Mouse (Mus musculus): Measurements from ENCODE around the gene Bloc1s2.

The Bloc1s2 gene

DNA sequence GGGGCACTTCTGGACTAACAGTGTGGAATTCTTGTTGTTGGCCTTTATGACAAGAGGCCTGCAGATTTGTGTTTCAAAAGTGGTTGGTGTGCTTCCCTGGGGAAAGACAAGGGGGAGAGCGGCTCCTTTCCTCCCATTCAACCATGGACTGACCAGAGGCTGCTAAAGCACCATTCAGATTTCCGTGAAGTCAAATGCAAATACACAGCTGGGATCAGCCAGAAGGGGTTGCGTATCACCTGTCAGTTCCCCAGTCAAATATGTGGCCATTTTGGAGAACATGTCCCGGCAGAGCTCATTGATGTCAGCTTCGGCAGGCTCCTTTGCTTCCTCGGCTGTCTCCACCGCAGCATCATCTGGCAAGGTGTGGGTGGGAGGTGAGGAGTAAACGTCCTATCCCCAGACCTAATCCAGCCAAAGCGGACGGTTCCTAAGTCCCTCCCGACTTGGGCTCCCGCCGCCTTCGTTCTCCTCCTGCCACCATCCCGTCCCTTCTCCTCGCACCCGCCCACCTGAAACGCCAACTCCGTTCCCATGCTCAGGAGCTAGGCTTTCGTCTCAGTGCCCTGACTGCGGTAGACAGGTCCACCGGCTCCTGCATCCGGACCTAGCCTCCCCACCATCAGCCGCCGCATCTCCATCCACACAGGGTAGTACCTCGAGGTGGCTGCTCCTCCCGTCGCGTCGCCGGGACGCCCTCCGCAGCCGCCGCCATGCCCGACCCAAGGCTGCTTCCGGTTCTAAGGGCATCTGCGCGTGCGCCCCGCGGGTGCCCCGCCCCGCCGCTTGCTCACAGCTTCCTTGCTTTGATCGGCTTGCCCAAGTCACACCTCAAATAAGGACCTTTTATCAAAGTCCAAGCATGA is at the start of gene Bloc1s2:
Bloc1s2 (minus strand) TSS at position 745 of the 866 bp plus-strand sequence.
- no peaks in the 10 kb centered on the region for H3K27me3 ChIP-seq (ENCODE audit: control insufficient read depth, insufficient read depth, low read length, poor library complexity, severe bottlenecking)
- peak; percentile 93 for DNase-seq (ENCODE audit: low read depth, low spot score)
- peaks cover 8% of the 10 kb centered on the region; the same call in 1 of the 2 replicates for H3K36me3 ChIP-seq (ENCODE audit: control insufficient read depth, insufficient read depth, low read length, poor library complexity, severe bottlenecking)

DNA sequence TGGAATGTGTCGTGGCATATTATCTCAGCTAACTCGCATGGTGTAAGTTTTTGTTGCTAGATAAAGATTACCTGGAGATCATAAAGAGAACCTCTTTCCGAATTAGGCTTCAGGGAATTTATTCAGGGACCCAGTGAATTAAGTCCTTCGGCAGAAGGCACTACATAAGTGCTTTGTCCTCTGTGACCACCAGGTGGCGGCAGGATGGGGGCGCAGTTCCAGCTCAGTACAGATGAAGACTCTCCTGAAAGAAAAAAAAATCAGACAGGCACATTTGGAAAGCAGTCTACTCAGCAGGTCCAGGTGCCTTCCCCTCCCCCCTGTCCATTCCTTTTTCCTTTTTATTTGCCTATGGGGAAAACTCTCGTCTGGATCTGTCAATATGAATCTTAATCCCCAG is 48.9 kb upstream of the Bloc1s2 start:
- no peaks in the 10 kb centered on the region for H3K36me3 ChIP-seq (ENCODE audit: control insufficient read depth, insufficient read depth, low read length, poor library complexity, severe bottlenecking)
- peak; percentile 76 for DNase-seq (ENCODE audit: low read depth, low spot score)
- no peaks in the 10 kb centered on the region for H3K27me3 ChIP-seq (ENCODE audit: control insufficient read depth, insufficient read depth, low read length, poor library complexity, severe bottlenecking)

DNA sequence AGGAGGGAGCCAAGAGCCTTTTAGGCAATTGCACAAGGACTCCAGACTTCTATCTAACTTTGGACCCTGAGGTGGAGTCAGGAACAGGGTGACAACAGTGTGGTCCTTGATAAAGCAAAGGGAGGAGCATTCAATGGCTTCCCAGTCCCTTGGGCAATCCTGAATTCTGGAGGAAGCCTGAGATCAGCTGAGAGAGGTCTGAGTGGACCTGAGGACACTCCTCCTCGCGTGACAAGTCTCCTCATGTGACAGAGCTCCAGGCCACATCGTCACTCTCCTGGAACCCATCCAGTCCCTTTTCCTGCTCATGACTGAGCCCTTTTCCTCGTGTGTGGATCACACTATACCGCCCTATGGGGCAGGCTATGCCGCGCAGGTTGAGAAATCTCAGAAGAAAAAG is 47.7 kb upstream of the Bloc1s2 start:
- Histone ChIP-seq H3K36me3 (ENCODE audit: control insufficient read depth, insufficient read depth, low read length, poor library complexity, severe bottlenecking) (no peaks in the 10 kb centered on the region), H3K27me3 (ENCODE audit: control insufficient read depth, insufficient read depth, low read length, poor library complexity, severe bottlenecking) (no peaks in the 10 kb centered on the region)
- DNase-seq (ENCODE audit: low read depth, low spot score) = no peak

DNA sequence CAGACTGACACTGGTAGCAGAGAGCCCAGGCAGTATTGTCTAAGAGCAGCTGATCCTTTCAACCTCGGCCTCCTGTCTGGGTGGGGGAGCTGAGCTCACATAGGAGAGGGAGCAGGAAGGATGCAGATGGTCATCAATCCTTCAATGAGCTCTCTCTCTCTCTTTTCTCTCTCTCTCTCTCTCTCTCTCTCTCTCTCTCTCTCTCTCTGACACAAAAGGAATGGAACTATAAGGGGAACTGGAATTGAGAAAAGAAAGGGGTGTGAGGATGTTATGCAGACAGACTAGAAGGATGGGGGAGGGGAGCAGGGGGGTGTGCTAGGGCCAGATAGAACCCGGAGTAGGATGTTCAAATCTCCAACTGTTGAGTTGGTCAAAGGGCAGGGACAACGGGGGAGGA is 46.1 kb upstream of the Bloc1s2 start, which contains the start of gene Pkd2l1:
Pkd2l1 (minus strand) TSS at position 101 of the 400 bp plus-strand sequence.
- DNase-seq (ENCODE audit: low read depth, low spot score) = no peak
- Histone ChIP-seq H3K36me3 (ENCODE audit: control insufficient read depth, insufficient read depth, low read length, poor library complexity, severe bottlenecking) (no peaks in the 10 kb centered on the region), H3K27me3 (ENCODE audit: control insufficient read depth, insufficient read depth, low read length, poor library complexity, severe bottlenecking) (no peaks in the 10 kb centered on the region)

DNA sequence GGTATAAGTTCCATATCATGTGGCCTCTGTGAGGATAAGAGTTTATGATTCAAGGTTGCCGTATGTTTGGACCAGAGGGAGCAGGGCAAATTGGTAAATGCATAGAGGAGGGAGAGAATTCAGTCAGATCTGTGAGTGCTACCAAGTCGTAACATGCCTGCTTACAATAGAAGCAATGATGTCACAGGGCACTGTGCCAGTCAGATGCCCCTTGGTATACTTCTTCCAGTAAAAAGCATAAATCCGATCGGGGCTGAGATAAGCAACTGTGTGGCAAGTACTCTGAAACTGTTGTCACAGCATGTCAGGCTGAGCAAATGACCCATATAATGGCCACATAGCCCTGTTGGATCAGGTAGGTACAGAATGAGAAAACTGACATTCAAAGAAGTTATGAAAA is 42.8 kb upstream of the Bloc1s2 start:
- no peaks in the 10 kb centered on the region for H3K27me3 ChIP-seq (ENCODE audit: control insufficient read depth, insufficient read depth, low read length, poor library complexity, severe bottlenecking)
- DNase-seq (ENCODE audit: low read depth, low spot score) = no peak
- no peaks in the 10 kb centered on the region for H3K36me3 ChIP-seq (ENCODE audit: control insufficient read depth, insufficient read depth, low read length, poor library complexity, severe bottlenecking)

DNA sequence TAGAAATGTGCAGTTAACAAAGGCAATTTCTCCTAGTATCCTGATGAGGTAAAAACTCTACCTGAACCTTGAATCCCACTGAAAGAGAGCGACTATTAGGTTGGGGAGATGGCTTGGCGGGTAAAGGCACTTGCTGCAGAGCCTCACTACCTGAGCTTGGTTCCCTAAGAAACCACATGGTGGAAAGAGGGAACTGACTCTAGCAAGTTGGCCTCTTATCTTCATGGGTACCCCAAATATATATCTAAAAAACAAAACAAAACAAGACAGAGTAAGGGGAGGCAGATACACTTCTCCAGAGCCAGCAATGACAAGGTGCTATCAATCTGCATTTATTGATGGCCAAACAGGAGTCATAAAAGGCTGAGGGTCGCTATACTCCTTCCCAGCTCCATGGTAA is 37.7 kb upstream of the Bloc1s2 start:
- no peaks in the 10 kb centered on the region for H3K27me3 ChIP-seq (ENCODE audit: control insufficient read depth, insufficient read depth, low read length, poor library complexity, severe bottlenecking)
- no peak for DNase-seq (ENCODE audit: low read depth, low spot score)
- no peaks in the 10 kb centered on the region for H3K36me3 ChIP-seq (ENCODE audit: control insufficient read depth, insufficient read depth, low read length, poor library complexity, severe bottlenecking)

DNA sequence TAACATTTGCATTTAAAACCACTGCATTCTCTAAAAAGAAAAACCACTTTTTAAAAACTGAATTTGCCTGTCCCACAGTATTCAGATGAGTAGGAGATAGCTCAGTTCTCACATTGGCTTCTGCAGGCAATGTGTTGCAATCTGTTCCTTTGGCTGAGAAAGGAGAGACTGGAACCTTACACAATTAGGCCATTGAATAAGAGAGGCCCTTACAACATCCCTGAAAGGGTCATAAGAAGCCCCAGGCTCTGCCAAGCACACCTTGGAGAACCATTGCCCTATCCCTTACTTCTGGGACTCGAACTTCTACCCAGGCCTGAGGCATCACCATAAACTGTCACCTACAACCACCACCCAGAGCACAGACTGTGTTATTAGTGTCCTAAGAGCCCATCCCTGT is 34.3 kb upstream of the Bloc1s2 start:
- no peak for DNase-seq (ENCODE audit: low read depth, low spot score)

DNA sequence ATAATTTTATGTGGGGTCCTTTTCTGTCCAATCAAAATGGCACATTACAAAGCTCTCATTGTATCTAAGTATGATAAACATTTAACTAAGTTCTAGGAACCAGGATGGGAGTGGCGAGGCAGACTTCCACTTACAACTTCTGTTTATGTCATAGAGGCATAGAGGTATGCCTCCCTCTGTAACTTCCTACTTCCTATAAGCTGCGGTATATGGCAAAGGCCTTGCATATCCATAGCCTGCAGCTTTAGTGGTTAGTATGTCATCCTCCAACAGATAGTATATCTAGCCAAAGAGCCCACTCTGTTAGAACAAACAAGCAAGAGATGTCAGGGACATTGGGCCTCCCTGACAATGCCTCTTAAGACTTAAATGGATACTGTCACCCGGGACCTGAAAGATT is 30.5 kb upstream of the Bloc1s2 start:
- no peaks in the 10 kb centered on the region for H3K36me3 ChIP-seq (ENCODE audit: control insufficient read depth, insufficient read depth, low read length, poor library complexity, severe bottlenecking)

More for the DNA sequence above, 34.3 kb upstream of the Bloc1s2 start:
- Histone ChIP-seq H3K36me3 (ENCODE audit: control insufficient read depth, insufficient read depth, low read length, poor library complexity, severe bottlenecking) (no peaks in the 10 kb centered on the region), H3K27me3 (ENCODE audit: control insufficient read depth, insufficient read depth, low read length, poor library complexity, severe bottlenecking) (no peaks in the 10 kb centered on the region; the same call in 1 of the 2 replicates)

DNA sequence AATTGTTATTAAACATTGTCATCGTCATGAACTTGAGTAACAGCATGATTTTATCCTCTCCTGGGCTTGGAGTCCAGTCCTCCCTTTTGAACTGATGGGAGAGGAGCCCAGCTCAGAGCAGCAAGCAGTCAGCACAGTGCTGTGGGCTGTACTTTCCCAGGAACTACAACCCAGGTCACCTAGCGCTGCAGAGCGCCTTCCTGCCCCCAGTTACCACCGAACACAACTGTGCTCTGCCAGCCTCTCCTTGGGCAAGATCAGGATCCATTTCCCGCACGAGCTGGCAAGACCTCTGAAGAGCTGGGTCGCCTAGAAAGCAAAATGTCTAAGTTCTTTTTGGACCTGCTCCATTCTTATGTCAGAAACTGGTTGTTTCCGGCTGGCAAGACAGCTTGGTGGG is 28.6 kb upstream of the Bloc1s2 start:
- DNase-seq (ENCODE audit: low read depth, low spot score) = no peak
- no peaks in the 10 kb centered on the region for H3K36me3 ChIP-seq (ENCODE audit: control insufficient read depth, insufficient read depth, low read length, poor library complexity, severe bottlenecking)
- no peaks in the 10 kb centered on the region; the same call in 1 of the 2 replicates for H3K27me3 ChIP-seq (ENCODE audit: control insufficient read depth, insufficient read depth, low read length, poor library complexity, severe bottlenecking)

More for the DNA sequence above, 30.5 kb upstream of the Bloc1s2 start:
- DNase-seq (ENCODE audit: low read depth, low spot score) = no peak
- no peaks in the 10 kb centered on the region; the same call in 1 of the 2 replicates for H3K27me3 ChIP-seq (ENCODE audit: control insufficient read depth, insufficient read depth, low read length, poor library complexity, severe bottlenecking)

DNA sequence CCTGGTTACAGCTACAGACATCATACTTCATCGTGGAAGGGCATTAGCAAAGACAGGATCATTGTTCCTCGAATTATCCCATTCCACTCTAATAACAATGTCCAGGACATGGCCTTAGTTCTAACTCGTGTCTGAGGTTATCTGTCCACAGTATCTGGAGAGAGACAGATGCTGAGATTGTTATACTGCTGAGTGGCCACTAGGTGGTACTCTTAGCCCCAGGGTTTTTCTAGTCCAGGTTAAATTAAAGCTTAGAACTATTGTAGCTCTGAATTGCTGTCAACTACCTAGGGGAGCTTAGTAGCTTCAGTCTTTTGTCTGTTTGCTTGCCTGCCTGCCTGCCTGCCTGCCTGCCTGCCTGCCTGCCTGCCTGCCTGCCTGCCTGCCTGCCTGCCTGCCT is 15.3 kb upstream of the Bloc1s2 start:
- no peaks in the 10 kb centered on the region for H3K36me3 ChIP-seq (ENCODE audit: control insufficient read depth, insufficient read depth, low read length, poor library complexity, severe bottlenecking)
- peak; percentile 55 for DNase-seq (ENCODE audit: low read depth, low spot score)
- H3K27me3 ChIP-seq (ENCODE audit: control insufficient read depth, insufficient read depth, low read length, poor library complexity, severe bottlenecking) = no peaks in the 10 kb centered on the region; the same call in 1 of the 2 replicates

DNA sequence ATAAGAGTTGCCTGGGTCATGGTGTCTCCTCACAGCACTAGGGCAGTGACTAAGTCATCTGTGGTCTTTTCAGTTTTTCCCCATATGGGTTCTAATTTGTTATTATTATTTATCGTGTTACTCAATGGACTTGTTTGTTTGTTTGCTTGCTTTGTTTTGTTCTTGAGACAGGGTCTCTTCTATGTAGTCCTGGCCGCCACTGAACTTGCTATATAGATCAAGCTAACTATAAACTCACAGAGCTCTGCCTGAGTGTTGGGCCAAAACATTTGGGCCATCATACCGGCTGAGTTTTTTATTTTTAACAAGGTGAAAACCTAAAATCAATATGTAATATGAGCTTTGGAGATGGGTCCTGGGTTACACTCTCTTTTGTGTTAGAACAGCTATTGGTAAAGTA is 13.1 kb upstream of the Bloc1s2 start:
- H3K36me3 ChIP-seq (ENCODE audit: control insufficient read depth, insufficient read depth, low read length, poor library complexity, severe bottlenecking) = no peaks in the 10 kb centered on the region
- H3K27me3 ChIP-seq (ENCODE audit: control insufficient read depth, insufficient read depth, low read length, poor library complexity, severe bottlenecking) = no peaks in the 10 kb centered on the region; the same call in 1 of the 2 replicates
- no peak for DNase-seq (ENCODE audit: low read depth, low spot score)

DNA sequence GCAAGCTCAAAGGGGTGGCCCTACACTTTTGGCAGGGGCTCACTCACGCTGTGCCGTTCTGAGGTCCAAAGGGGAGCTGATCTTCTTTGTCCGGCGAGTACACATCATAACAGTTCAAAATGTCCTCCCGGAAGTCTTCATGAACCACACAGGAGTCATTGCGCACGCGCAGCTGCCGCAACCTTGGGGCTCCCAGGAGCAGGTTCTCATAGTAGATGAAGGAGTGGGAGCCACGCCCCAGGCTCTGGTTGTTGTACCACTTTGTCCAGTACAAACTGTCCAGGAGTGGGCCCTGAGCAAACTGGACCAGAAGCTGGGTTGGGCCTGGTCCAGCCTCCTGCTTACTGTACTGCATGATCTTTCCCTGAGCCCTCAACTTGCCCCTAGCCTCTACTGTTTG is 10.8 kb upstream of the Bloc1s2 start:
- no peaks in the 10 kb centered on the region for H3K36me3 ChIP-seq (ENCODE audit: control insufficient read depth, insufficient read depth, low read length, poor library complexity, severe bottlenecking)
- no peak for DNase-seq (ENCODE audit: low read depth, low spot score)
- no peaks in the 10 kb centered on the region; the same call in 1 of the 2 replicates for H3K27me3 ChIP-seq (ENCODE audit: control insufficient read depth, insufficient read depth, low read length, poor library complexity, severe bottlenecking)

DNA sequence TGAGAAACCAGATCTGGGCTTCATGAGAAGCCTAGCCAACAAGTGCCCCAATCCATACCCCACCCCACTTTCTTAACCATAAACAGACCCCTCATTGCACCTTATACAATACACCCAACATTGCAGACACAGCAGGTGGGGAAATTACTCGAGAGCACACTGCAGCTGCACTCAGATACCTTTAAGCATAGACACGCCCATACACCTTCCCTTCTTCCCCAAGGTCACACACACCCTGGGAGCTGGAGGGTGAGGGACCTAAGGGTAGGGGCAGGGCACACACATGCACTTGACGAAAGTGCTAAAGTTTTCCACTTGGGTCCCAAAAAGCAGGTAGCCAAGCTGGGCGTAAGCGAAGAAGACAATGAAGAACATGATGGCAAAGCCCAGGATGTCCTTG is 7.5 kb upstream of the Bloc1s2 start:
- DNase-seq (ENCODE audit: low read depth, low spot score) = no peak
- Histone ChIP-seq H3K27me3 (ENCODE audit: control insufficient read depth, insufficient read depth, low read length, poor library complexity, severe bottlenecking) (no peaks in the 10 kb centered on the region; the same call in 1 of the 2 replicates), H3K36me3 (ENCODE audit: control insufficient read depth, insufficient read depth, low read length, poor library complexity, severe bottlenecking) (no peaks in the 10 kb centered on the region)

DNA sequence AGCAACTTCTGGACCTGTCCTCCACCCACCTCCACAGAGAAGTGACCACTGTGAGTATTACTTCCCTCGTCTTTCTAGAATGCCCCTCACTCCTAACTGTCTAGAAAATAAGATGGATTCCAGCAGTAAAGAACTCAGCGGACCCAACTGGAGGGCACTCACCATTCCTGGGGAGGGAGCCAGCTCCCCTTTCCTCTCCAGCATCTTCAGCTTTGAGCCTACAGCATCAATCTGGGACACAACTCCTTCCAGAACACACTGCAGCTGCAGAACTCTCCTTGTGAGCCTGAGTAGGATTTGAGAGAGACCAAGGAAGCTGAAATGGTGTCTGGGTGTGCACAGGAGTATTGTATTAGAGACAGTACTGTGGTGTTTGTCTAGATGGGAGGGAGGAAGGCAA is 2.7 kb upstream of the Bloc1s2 start:
- Histone ChIP-seq H3K27me3 (ENCODE audit: control insufficient read depth, insufficient read depth, low read length, poor library complexity, severe bottlenecking) (no peaks in the 10 kb centered on the region; the same call in 1 of the 2 replicates), H3K36me3 (ENCODE audit: control insufficient read depth, insufficient read depth, low read length, poor library complexity, severe bottlenecking) (no peaks in the 10 kb centered on the region)
- DNase-seq (ENCODE audit: low read depth, low spot score) = no peak

DNA sequence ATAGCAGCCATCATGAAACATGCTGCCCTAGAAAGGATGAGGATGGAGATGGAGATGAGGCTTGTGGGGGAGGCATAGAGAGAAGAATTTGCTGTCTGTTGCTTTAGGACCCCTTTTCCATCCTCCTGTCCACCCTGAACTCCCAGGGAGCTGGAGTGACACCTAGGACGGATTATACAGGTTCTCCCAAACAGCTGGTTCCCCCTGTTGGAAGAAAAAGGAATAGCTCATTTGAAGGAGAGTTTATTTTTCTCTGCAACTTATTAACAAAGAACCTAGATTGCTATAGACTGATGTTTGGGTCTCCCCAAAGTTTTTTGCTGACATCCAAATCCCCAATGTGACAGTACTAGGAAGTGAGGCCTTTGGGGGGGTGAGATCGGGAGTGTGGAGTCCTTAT is 2.1 kb upstream of the Bloc1s2 start:
- H3K27me3 ChIP-seq (ENCODE audit: control insufficient read depth, insufficient read depth, low read length, poor library complexity, severe bottlenecking) = no peaks in the 10 kb centered on the region
- peaks cover 2% of the 10 kb centered on the region; the same call in 1 of the 2 replicates for H3K36me3 ChIP-seq (ENCODE audit: control insufficient read depth, insufficient read depth, low read length, poor library complexity, severe bottlenecking)
- DNase-seq (ENCODE audit: low read depth, low spot score) = peak; percentile 43

All from splenic B cell, adult 2 months (primary cell).